Mouse (Mus musculus): ENCODE measurements around the gene Ctdspl.
A peak's percentile ranks its signal among the peaks of the same experiment; 100 is the strongest.

Ctdspl gene

GRCm38 (mm10) chr9:119068266-119068665, 142.0 kb downstream of the Ctdspl start:
- DNase-seq: no peak

GRCm38 (mm10) chr9:119070173-119070825, 144.0 kb downstream of the Ctdspl start:
- no peak for DNase-seq

GRCm38 (mm10) chr9:119071786-119072185, 145.5 kb downstream of the Ctdspl start:
- peak in 1 of 2 experiments; percentile 56 for DNase-seq

GRCm38 (mm10) chr9:119073184-119073895, 147.1 kb downstream of the Ctdspl start:
- peak; percentile 64 to 77 for DNase-seq

GRCm38 (mm10) chr9:119075685-119076084, 149.4 kb downstream of the Ctdspl start:
- DNase-seq: no peak

GRCm38 (mm10) chr9:119080040-119080675, 153.9 kb downstream of the Ctdspl start:
- DNase-seq: no peak

GRCm38 (mm10) chr9:119082039-119082438, 155.8 kb downstream of the Ctdspl start:
- DNase-seq: no peak

GRCm38 (mm10) chr9:119082656-119083430, 156.6 kb downstream of the Ctdspl start:
- DNase-seq: no peak

- DNase-seq: no peak
These were observed 157.7 kb downstream of the Ctdspl start for GRCm38 (mm10) chr9:119083966-119084365.

- peak in 1 of 2 experiments; percentile 48 for DNase-seq
These were observed 160.2 kb downstream of the Ctdspl start for GRCm38 (mm10) chr9:119086451-119086850.

GRCm38 (mm10) chr9:119087309-119087708, 161.1 kb downstream of the Ctdspl start:
- no peak for DNase-seq

- peak; percentile 96 to 97 for DNase-seq
These were observed 162.0 kb downstream of the Ctdspl start for GRCm38 (mm10) chr9:119088148-119088801.

GRCm38 (mm10) chr9:119089437-119089836, 163.2 kb downstream of the Ctdspl start:
- DNase-seq: no peak

- DNase-seq: no peak
These were observed 164.2 kb downstream of the Ctdspl start for GRCm38 (mm10) chr9:119090462-119090861.

GRCm38 (mm10) chr9:119091581-119092310, 165.5 kb downstream of the Ctdspl start:
- peak in 1 of 2 experiments; percentile 33 for DNase-seq

GRCm38 (mm10) chr9:119092473-119093418, 166.5 kb downstream of the Ctdspl start:
- DNase-seq: peak; percentile 41 to 49
